Mouse (Mus musculus) liver, embryonic 14.5 days (tissue): ENCODE measurements around the gene Gm21190. TPM values are rescaled to one million over a fixed set of nuclear protein-coding genes. Genes with fewer than 3 reads are reported as not detected.
"Not testable (repeated sequence)": the region's sequence is repeated elsewhere in the genome, so short reads cannot be mapped to it uniquely, and the experiment has no call there.

ENCODE experiments used
- ATAC-seq: fragments of 200-750 bp; cut with Nextera tagmentation; 2 replicates; pipeline ENCODE4 v1.8.0; 2017; ENCODE audit warnings: moderate number of reproducible peaks, mild to moderate bottlenecking, moderate library complexity; ENCODE audit not compliant: insufficient read depth
- DNase-seq, 3 experiments: peaks; one replicate each; pipeline ENCODE4 v3.0.0-alpha.2; 2012 to 2013; ENCODE audit warnings: low read depth in 3 of 3, low spot score in 3 of 3
- H3K27ac ChIP-seq: fragments of 300-500 bp; sonication (generic); 2 replicates; pipeline ENCODE4 v1.5.1; 2014; ENCODE audit warnings: moderate library complexity, mild to moderate bottlenecking, control low read depth, inconsistent platforms
- H3K27me3 ChIP-seq: fragments of 300-500 bp; sonication (generic); 2 replicates; pipeline ENCODE4 v1.6.1; 2014; ENCODE audit warnings: mild to moderate bottlenecking, low read length, moderate library complexity; ENCODE audit not compliant: control insufficient read depth, insufficient read depth
- H3K36me3 ChIP-seq: fragments of 300-500 bp; sonication (generic); replicated peaks from 2 replicates; pipeline ENCODE4 v1.6.1; 2014; ENCODE audit warnings: low read depth; ENCODE audit not compliant: control insufficient read depth, insufficient read depth
- H3K4me1 ChIP-seq, 2 experiments: fragments of 200-500 bp in 1 of 2; fragments of 300-500 bp in 1 of 2; sonication (generic) in 1 of 2; replicated peaks; 2 replicates each; pipeline ENCODE4 v1.6.1; 2012 to 2014; ENCODE audit warnings: antibody characterized with exemption in 1 of 2, inconsistent platforms in 1 of 2, low read length in 1 of 2; ENCODE audit not compliant: control insufficient read depth in 2 of 2, insufficient read depth in 2 of 2
- H3K4me2 ChIP-seq: fragments of 300-500 bp; sonication (generic); 2 replicates; pipeline ENCODE4 v1.6.1; 2014; ENCODE audit warnings: low read depth, mild to moderate bottlenecking, control low read depth, moderate library complexity
- H3K4me3 ChIP-seq, 2 experiments: fragments of 200-500 bp in 1 of 2; fragments of 300-500 bp in 1 of 2; sonication (generic) in 1 of 2; 2 replicates each; pipeline ENCODE4 v1.5.1; 2012 to 2014; ENCODE audit warnings: low read depth in 2 of 2, low read length in 2 of 2, mild to moderate bottlenecking in 2 of 2, control low read depth in 1 of 2, inconsistent platforms in 1 of 2, moderate library complexity in 1 of 2; ENCODE audit not compliant: insufficient read depth in 1 of 2
- H3K9ac ChIP-seq: fragments of 300-500 bp; sonication (generic); replicated peaks from 2 replicates; pipeline ENCODE4 v1.6.1; 2014; ENCODE audit warnings: mild to moderate bottlenecking, control low read depth, moderate library complexity
- H3K9me3 ChIP-seq: fragments of 300-500 bp; sonication (generic); 2 replicates; pipeline ENCODE4 v1.6.1; 2016; ENCODE audit warnings: low read length, mixed read lengths; ENCODE audit not compliant: control insufficient read depth
- CTCF ChIP-seq: IDR thresholded peaks from 2 replicates; pipeline ENCODE4 v1.5.1; 2016; ENCODE audit warnings: antibody characterized with exemption, low read depth, control low read depth
- EP300 ChIP-seq: IDR thresholded peaks from 2 replicates; pipeline ENCODE4 v1.6.1; 2016; ENCODE audit warnings: antibody characterized with exemption, low read depth
- WGBS: fragments of 180-500 bp; shearing (Covaris S2); extraction: QIAGEN DNeasy Blood & Tissue Kit; methylation state at CpG from one replicate; pipeline ENCODE4 v1.1.7; 2014; ENCODE audit not compliant: insufficient replicate concordance; 5-methylcytosine and 5-hydroxymethylcytosine counted together
- polyA plus RNA-seq, 2 experiments: library from polyadenylated mRNA; depleted of rRNA in 1 of 2; stranded (reverse) in 1 of 2; unstranded in 1 of 2; fragments of >200 nt; fragmentation: Nextera tagmentation in 1 of 2; extraction: Ambion mirVana in 1 of 2; gene quantifications; 2 replicates each; pipeline versions ENCODE4 v1.2.1 to v1.2.3; 2012 to 2014

Gm21190 gene
- polyA plus RNA-seq, 2 experiments, result not detected

DNA sequence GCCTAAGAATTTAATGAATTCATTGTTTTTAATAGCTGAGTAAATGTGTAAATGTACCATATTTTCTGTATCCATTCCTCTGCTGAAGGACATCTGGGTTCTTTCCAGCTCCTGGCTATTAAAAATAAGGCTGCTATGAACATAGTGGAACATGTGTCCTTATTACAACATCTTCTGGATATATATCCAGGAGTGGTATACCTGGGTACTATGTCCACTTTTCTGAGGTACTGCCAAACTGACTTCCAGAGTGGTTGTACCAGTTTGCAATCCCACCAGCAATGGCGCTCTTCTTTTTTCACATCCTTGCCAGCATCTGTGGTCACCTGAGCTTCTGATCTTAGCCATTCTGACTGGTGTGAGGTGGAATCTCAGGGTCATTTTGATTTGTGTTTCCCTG, 19.1 kb downstream of the Gm21190 start:
- not testable (repeated sequence) for H3K4me1 ChIP-seq, H3K4me3 ChIP-seq, DNase-seq, H3K9ac ChIP-seq, ATAC-seq, H3K9me3 ChIP-seq, H3K36me3 ChIP-seq, H3K27me3 ChIP-seq, H3K4me2 ChIP-seq, H3K27ac ChIP-seq
- 66% methylated on average over 1 of the region's 1 CpGs for WGBS

DNA sequence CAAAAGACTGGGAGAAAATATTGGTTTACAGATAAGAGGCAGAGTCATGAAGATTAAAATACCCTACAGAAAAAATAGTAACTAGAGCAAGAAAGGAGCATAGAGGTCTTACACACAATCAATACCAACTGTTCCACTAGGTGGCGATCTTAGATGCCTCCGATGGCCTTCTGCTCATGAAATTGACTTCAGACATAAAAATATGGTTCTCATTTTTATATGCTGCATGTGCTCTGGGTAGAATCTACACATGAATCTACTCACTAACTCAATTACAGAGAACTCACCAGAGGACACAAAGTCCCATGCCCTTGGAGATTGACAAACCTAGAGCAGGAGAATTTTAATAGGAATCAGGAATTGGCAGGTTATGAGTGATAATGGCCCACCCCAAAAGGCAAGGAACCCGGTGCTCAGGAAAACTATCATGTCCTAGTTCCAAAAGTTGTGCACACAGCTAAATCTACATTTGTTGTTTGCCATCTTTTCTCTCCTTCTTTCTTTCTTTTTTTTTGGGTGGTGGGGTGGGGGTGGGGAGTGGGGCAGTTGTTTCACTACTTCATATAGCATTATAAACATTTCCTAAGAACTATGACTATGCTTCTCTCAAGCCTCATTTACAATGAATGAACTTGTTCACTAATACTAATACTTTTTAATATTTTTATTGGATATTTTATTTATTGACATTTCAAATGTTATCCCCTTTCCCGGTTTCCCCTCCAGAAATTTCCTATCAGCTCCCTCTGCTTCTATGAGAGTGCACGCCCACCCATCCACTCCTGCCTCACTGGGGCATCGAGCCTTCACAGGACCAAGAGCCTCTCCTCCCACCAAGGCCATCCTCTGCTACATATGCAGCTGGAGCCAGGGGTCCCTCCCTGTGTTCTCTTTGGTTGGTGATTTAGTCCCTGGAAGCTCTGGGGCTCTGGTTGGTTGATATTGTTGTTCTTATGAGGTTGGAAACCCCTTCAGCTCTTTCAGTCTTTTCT, 20.3 kb downstream of the Gm21190 start:
- not testable (repeated sequence) for H3K4me1 ChIP-seq, ATAC-seq, H3K4me2 ChIP-seq, DNase-seq, H3K4me3 ChIP-seq, H3K9me3 ChIP-seq, H3K9ac ChIP-seq, H3K27me3 ChIP-seq, H3K36me3 ChIP-seq, H3K27ac ChIP-seq
- TF ChIP-seq CTCF, result peak; percentile 32; the same call in 1 of the 2 replicates
- 45% methylated on average over 6 of the region's 6 CpGs for WGBS

DNA sequence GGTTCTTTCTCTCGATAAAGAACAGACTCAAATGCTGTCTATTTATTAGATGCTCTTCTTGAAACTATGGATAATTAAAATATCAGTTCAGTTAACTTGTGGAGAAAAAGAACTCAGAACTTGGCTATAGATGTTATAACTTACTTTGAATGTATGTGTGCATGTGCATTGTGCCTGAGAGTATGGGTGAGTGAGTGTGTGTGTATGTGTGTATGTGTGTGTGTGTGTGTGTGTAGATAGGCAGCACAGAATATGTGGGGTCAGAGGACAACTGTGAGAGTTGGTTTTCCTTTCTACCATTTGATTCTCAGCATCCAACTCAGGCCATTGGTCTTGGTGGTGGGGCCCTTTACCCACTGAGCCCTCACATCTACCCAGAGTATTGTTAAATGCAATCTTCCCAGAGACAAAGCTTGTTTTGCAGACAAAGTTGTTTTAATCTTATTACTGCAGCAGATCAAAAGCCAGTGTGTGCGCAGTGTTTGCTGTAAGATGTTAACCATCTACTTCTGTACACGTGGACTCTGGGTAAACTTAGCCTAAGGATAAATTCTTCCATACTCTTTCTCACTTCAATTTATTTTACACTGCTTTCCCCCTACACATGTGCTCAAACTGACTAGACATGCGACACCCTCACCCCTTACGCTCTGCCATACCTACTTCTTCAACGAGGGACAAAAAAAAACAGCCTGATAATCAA, 21.1 kb downstream of the Gm21190 start:
- ATAC-seq, H3K36me3 ChIP-seq, H3K4me3 ChIP-seq, H3K4me2 ChIP-seq, H3K27me3 ChIP-seq, H3K9me3 ChIP-seq, DNase-seq, H3K27ac ChIP-seq, H3K4me1 ChIP-seq, H3K9ac ChIP-seq: not testable (repeated sequence)
- 55% methylated on average over 6 of the region's 6 CpGs for whole genome bisulfite sequencing

DNA sequence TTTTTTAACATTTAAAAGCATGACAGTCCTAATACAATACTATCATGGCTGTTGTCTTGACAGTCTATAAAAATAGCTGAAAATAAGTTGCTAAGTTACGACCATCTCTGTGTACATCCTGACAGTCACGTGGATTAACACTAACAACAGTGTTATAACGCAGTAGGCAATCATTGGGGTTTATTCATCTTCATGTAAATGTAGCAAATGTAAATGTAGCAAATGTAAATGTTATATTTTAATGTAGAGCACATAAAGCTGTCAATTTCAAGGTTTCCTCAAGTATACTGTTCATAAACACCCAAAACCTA, 21.8 kb downstream of the Gm21190 start:
- no peak overlapping the region for H3K9ac ChIP-seq
- no peak overlapping the region for H3K4me2 ChIP-seq
- peaks cover 2% of the 10 kb centered on the region for H3K9me3 ChIP-seq
- DNase-seq (no peak), ATAC-seq (no peak)
- 46% methylated on average over 3 of the region's 3 CpGs for WGBS
- H3K36me3 ChIP-seq, result no peaks in the 10 kb centered on the region
- no peak overlapping the region for H3K27ac ChIP-seq
- TF ChIP-seq EP300 (no peak), CTCF (no peak)
- H3K4me1 ChIP-seq, result no peaks in the 10 kb centered on the region
- H3K27me3 ChIP-seq, result no peaks in the 10 kb centered on the region
- H3K4me3 ChIP-seq, result no peak overlapping the region

DNA sequence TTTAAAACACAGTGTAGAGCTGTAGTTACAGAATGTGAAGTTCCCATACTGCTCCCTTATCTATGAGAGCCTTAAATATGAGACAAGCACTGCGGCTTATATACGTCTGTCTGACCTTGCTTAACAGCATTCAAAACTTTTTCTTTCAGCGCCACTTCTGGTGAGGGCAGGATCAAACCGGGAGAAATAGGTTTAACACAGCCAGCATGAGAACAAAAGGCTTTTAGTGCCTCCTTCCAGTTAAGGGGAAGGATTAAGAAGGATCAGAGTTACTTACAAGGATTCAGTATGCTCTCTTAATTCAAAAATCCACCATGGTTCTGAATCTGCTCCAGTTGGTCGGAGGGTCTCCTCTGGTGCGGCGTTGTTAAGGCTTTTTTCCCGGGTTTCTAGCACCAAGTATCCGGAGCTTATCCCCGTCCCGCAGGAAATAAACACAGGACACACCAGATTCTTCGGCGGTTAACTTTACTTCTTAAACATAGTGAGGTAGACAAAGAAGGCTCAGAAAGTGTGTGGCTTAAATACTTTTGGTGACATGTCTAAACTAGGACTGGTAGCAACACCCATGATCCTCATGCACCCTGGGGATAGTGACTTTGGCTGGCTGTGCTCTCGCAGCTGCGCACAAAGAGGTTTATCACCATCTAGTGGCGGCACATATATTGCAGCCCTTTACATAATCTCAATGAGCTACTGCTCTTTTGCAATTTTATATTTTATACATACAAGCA, 22.3 kb downstream of the Gm21190 start:
- H3K9ac ChIP-seq, result no peak overlapping the region
- H3K27ac ChIP-seq, result no peak overlapping the region
- DNase-seq, result no peak
- no peaks in the 10 kb centered on the region for H3K4me1 ChIP-seq
- no peaks in the 10 kb centered on the region; the same call in 1 of the 2 replicates for H3K9me3 ChIP-seq
- no peaks in the 10 kb centered on the region for H3K36me3 ChIP-seq
- H3K4me2 ChIP-seq, result no peak overlapping the region
- no peak for ATAC-seq
- H3K27me3 ChIP-seq, result no peaks in the 10 kb centered on the region
- H3K4me3 ChIP-seq, result no peak overlapping the region
- 38% methylated on average over 16 of the region's 16 CpGs for WGBS
- peak; percentile 79 for TF ChIP-seq CTCF
- no peak for TF ChIP-seq EP300
